Mouse (Mus musculus) 3T3-L1 (cell line): ENCODE results near the gene Wdr83.
"Not testable (repeated sequence)": the region's sequence is repeated elsewhere in the genome, so short reads cannot be mapped to it uniquely, and the experiment has no call there.

Experiments used
- DNase-seq: peaks from one replicate; pipeline ENCODE4 v3.0.0-alpha.2; 2015; ENCODE audit warnings: low read depth, low spot score

Gene Wdr83

GRCm38 (mm10) chr8:85081216-85081555 is at the start of gene Wdr83:
Gene Wdr83, minus strand, starts transcription at chr8:85081306.
- peak; percentile 65 for DNase-seq

DNA sequence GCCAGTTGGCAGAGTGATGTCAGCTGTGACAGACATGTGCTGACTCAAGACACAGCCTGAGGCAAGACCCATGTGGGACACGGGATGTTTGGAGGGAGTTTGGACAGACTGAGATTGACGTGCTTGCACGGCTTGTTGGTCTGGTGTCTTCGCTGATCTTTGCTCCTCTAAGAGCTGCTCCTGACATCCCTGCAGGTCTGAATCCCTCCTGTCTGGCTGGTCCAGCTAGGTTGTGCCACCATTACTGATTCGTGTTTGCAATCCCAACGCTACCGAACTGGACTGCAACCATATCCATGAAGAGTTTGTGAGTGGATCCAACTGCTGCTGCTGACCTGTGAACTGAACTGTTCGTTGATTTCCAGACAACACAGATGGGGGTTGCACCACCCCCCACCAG is 42.6 kb upstream of the Wdr83 start:
- DNase-seq = peak; percentile 39

DNA sequence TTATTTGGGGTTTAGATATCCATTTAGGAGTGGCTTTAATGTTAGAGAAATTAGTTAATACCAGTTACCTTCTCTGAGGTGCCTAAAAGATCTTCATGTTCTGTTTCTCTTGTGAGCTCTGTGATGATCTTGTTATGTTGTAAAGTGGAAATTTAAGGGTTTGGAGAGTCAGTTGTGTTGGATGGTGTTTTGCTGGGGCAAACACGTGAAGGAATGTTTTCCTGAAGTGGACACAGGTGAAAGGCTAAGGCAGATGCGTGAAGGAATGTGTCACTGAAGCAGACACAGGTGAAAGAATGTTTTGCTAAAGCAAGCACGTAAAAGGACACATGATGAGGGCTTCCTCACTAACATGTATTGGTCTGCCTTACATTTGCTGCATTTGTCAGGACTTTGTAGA is 41.9 kb upstream of the Wdr83 start, which contains the start of gene Zfp791:
TSS of gene Zfp791 (minus strand) at position 101 of the 400 bp plus-strand sequence.
- no peak for DNase-seq

GRCm38 (mm10) chr8:85120251-85120650 is 39.1 kb upstream of the Wdr83 start:
- DNase-seq = not testable (repeated sequence)

DNA sequence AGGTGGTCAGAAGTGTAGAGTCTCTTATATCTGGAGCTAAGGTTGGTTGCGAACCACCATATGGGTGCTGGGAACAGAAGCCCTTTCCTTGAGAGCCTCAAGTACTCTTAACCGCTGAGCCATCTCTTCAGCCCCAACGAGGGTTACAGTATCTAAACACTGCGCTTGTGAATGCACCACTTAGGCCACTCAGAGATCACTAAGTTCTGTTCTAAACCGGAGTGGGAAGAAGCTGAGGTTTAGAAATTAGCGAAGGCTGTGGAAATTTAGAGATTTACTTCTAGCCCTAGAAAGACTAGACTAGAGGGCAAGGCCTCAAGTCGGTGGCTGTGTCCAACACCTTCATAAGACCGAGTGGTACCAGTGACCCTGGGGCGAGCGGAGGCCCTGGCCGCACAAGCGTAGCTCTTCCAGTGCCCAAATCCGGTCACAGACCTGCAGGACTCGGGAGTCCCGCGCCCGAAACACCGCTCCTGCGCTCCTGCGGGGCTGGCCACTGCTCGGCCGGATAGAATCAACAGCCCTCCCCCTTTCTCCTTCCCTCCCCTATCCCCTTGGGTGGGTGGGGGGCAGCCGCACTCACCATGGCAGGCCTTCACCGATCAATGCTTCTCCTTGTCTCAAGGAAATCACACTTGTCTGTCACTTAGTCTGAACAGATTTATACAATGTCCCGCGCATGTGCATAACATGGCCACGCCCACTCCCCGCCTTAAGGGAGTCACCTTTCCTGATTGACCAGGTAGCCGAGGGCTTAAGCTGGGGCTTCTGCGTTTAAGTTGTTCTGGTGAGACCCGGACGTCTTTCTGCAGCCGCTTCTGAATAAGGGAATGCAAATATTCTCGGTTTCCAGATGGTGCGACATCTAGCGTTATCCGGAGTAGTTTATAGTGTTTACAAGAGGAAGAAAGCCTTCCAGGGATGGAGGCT is 38.2 kb upstream of the Wdr83 start:
- peak; percentile 91 for DNase-seq

GRCm38 (mm10) chr8:85116984-85117383 is 35.9 kb upstream of the Wdr83 start:
- DNase-seq = no peak

GRCm38 (mm10) chr8:85115501-85115900 is 34.4 kb upstream of the Wdr83 start:
- no peak for DNase-seq

GRCm38 (mm10) chr8:85113241-85113640 is 32.1 kb upstream of the Wdr83 start:
- DNase-seq = no peak

DNA sequence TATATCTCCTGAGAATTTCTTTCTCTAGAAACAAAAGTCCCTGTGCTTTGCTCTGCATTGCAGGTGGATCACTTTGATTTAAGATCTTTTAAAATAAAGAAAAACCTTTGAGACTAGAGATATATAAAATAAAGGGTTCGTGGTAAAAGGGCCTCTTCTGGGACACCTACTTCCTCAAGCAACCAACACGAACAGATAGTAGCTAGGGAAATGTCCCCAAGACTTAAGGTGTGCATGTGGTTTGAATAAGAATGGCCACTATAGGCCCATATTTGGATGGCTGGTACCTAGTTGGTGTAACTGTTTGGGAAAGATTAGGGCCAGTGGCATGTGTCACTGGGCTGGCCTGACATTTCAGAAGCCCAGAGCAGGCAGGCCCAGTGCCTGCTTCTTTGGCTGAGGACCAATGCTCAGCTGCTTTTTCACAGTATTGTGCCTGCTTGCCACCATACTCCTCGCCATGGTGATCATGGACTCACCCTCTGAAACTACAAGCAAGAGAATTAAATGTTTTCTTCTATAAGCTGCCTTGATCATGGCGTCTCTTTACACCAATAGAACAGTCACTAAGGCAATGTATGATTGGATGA is 19.1 kb upstream of the Wdr83 start:
- DNase-seq = no peak

GRCm38 (mm10) chr8:85096850-85097249 is 15.7 kb upstream of the Wdr83 start:
- no peak for DNase-seq

- no peak for DNase-seq
Measured at GRCm38 (mm10) chr8:85096196-85096595, 15.1 kb upstream of the Wdr83 start.

GRCm38 (mm10) chr8:85095566-85095965 is 14.5 kb upstream of the Wdr83 start:
- no peak for DNase-seq

DNA sequence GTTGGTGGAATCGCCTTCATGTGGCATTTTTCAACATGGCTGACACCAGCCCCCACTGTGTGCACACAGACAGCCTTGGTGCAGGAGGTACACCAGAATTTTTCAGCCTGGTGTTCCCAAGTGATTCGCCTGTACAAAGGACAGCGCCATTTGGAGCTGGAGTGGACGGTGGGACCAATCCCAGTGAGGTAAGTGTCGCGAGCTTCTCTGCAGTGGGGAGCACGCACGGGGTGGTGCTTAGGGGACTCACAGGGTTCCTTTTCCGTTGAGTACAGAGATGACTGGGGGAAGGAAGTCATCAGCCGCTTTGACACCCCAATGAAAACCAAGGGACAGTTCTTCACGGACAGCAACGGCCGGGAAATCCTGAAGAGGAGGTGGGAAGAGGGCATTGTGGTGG is 13.9 kb upstream of the Wdr83 start:
- DNase-seq = no peak

GRCm38 (mm10) chr8:85091526-85092090 is 10.5 kb upstream of the Wdr83 start:
- DNase-seq = no peak

GRCm38 (mm10) chr8:85090856-85091255 is 9.8 kb upstream of the Wdr83 start:
- no peak for DNase-seq

DNA sequence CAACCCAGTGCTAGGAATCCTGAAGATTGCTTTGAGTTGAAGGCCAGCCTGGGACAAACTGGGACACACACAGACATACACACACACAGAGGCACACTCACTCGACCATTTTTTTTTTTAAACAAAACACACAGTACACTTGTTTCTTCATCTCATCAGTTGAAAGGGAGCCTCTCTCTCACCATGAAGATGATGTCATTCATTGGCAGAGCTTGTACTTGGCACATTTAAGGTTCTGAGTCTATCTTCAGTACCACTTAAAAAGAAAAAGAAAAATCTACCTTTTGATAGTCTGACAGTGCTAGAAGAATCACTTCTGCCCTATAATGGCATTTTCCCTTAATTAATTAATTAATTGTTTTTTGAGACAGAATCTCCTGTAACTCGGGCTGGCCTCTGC is 7.7 kb upstream of the Wdr83 start:
- DNase-seq = peak; percentile 62

- no peak for DNase-seq
Measured at GRCm38 (mm10) chr8:85086238-85086637, 5.1 kb upstream of the Wdr83 start.

- no peak for DNase-seq
Measured at GRCm38 (mm10) chr8:85084633-85085032, 3.5 kb upstream of the Wdr83 start.

DNA sequence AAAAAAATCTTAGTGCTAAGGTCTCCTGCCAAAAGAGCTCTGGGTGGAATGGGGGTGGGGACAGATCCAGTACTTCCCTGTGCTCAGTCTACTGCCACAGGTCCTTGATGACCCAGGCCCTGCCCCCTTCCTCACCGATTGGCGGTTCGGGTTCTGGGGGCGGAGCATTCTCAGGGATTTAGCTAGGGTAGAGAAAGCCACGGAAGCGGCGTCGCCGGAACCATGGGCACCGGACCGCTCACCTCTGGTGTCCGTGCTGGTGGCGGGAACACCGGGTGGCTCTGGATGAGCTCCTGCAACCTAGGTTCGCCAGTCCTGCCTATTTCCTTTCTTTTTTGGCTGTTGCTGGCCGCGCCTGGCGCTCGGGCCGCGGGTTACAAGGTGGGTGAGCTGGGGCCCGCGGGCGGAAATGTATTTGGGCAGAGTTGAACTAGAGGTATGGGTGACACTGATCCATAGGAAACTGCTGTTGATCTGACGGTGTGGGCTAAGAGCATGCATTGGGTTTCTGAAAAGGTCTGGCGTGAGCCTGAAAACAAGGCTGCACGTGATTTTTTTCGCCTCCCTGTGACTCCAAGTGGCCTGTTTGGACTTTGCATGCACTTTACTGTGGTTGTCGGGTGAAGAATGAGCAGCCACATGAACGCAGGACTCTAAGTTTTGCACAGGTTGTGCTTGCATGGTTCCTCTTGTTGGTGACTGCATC is 2.2 kb upstream of the Wdr83 start, which contains the start of gene Man2b1:
TSS of gene Man2b1 (plus strand) at position 163 of the 706 bp plus-strand sequence.
- DNase-seq = peak; percentile 98

GRCm38 (mm10) chr8:85082169-85082568 is 1.1 kb upstream of the Wdr83 start:
- not testable (repeated sequence) for DNase-seq

- DNase-seq = peak; percentile 83
Measured at GRCm38 (mm10) chr8:85080532-85081215, 432 bp downstream of the Wdr83 start, which contains the start of gene Wdr83os. Gene Wdr83os, plus strand, starts transcription at chr8:85080740.
